Mouse (Mus musculus) hindlimb bud, embryonic 11.5 days (tissue): Measurements from ENCODE around the gene Rab11a.
A peak's percentile ranks its signal among the peaks of the same experiment; 100 is the strongest.

Source experiments
- DNase-seq: peaks from one replicate; pipeline ENCODE4 v3.0.0-alpha.2; 2012; ENCODE audit warnings: low read depth, low spot score; ENCODE audit errors: extremely low spot score

Rab11a gene

DNA sequence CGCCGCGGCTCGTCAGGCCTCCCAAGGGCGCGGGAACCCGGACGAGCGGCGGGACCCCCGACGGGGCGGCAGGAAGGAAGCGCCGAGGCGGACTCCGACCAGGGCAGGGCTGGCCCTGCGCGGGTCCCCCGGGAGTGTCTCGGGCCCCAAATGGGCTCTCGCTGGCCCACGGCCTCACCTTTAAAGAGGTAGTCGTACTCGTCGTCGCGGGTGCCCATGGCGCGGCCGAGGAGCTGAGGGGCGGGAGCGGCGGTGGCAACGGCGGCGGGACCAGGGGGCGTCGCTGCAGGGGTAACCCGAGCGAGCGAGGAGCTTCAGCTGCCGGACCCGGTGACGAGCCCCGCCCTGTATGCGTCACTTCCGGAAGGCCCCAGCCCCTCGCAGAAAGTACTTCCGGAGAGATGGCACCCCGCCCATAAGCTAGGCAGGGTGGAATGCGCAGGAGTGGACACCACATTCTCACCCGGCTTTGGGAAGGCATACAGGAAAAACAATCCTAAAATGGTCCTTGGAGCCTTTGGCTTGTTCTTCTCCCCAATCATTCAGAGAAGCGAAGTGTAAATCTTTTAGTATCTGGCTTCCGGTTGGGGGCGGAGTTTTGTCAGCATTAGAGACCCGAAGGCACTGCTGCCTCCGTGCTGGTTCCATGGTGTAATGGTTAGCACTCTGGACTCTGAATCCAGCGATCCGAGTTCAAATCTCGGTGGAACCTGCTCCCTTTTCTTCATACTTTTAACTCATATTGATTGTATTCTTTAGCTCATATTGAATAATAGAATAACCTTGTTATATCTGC, at the start of gene Rab11a:
Gene Rab11a, minus strand, starts transcription at position 353 of the 796 bp plus-strand sequence.
- peak; percentile 90 for DNase-seq

DNA sequence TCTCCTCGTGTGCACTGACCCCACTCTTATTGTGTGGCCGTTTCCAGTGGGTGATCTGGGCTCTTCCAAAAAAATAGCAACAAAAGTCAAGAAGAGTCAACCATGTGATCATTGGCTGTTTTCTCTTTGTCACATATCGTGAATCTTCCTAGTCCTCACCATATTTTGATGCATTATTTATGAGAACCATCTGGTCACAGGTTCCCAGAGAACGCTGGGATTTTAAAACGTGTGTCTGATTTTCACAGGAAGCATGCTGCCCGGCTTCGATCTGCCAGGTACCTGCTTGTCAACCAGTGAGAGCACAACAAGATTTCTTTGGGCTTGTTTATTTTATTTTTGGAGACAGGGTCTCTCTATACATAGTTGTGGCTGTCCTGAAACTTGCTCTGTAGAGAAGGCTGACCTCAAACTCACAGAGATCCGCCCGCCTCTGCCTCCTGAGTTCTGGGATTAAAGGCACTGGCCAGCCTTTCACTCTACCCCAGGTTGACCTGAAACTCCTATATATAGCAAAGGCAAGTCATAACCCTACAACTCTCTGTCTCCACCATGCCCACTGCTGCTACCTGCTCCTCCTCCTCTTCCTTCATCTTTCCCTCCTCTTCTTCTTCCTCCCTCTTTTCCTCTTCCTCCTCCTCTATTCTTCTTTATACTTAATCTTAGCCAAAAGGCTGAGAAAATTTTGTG, 48.8 kb upstream of the Rab11a start:
- no peak for DNase-seq

DNA sequence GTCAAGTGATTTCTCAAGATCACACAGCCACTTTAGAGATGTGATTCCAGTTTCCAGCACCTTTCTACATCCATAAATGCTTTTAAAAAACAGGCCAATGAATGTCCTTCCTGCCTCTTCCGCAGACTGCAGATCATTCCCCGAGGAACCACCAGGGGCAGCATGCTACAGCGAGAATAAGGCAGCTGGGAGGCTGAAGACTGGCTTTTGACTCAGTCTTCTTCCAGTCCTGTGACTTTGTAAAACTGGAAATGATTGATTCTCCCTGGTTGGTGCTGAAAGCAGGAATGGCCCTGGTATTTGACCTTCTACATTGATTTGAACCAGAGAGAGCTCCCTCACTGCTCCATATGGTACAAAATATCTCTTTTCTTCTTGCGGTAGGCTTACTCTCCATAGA, 47.3 kb upstream of the Rab11a start:
- DNase-seq = peak; percentile 46

DNA sequence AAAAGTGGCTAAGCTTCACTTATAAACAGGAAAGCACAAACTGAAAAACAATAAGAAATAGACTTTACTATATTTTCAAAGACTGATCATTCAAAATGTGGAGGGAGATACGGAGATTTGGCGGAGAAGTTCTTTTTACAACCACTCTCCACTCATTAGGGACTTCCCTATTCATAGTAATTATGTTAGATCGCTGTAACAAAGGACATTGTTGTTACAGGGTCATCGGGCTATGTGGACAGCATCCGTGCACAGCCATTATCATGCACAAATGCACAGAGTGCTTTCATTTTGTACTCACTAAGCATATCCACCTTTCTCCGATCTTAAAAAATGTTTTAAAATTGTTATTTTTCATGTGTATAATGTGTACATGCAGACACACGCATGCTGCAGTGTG, 46.0 kb upstream of the Rab11a start:
- no peak for DNase-seq

DNA sequence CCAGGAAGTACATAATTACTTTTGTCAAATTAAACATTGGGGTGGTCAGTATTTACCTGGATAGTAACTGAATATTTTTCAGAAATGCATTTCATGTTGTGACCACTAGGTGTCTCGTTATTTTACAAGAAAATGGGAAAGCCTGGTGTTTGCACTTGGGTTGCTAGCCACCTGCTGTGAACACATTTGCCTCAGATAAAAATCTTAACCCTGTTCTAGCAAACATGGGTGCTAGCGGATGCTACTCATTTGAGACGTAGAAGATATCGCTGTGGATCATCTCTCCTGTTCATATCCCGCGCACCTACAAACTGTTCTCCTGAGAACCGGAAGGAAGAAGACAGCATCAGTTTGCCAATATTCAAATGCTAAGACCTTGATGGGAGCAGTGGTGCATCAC, 42.1 kb upstream of the Rab11a start:
- DNase-seq = peak; percentile 30

DNA sequence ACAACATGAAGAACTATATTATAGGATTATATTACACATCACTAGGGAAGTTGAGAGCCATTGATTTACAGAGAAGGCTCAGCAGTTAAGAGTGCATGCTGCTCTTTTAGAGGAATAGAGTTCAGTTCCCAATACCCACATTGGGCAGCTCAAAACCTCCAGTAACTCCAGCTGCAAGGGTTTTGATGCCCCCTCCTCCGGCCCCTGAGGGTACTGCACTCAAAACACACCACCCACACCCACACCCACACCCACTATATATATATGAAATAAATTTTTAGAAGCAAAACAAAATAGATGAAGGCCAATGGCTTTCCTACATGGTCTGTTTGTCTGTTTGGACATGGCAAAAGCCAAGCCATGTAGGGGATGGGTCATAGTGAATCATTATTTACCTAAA, 40.6 kb upstream of the Rab11a start:
- DNase-seq = no peak

DNA sequence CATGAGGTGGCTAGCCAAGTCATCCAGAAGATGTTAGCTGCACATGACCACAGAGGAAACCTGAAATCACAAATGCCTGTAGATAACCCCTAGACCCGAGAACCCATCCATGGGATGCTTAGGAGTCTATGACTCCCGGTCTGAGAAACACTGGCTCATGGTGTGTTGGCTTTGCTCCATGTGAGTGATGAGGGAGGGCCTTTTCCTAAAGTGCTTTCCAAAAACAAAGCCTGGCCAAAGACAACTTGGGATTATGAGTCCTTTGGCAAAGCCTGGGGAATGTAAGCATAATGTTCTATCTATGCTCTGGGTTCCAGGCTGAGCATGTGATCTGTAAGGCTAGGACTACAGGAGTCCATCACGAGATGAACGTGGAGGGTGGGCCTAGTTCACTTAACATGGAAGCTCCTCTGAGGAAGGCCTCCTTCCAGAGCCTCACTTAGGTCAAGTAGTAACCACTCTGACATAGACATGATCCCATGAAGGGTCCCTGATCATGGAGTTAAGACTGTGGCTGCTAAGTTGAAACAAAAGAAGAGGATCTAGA, 40.0 kb upstream of the Rab11a start:
- DNase-seq = no peak

DNA sequence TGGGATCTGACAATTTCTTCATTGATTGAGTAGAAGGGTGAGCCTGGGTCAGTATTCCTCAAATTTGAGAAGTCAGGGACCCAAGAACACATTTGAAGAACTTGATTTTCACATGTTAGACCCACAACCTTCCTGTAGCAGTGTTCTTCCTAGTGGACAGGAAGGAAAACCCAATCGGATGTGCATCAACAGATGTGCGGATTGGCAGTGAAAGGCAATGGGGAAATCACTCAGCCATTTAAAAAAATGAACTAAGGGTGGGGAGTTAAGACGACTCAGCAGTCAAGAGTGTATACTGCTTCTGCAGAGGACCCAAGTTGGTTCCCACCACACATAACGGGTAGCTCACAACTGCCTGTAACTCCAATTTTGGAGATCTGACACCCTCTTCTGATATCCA, 37.9 kb upstream of the Rab11a start:
- no peak for DNase-seq

DNA sequence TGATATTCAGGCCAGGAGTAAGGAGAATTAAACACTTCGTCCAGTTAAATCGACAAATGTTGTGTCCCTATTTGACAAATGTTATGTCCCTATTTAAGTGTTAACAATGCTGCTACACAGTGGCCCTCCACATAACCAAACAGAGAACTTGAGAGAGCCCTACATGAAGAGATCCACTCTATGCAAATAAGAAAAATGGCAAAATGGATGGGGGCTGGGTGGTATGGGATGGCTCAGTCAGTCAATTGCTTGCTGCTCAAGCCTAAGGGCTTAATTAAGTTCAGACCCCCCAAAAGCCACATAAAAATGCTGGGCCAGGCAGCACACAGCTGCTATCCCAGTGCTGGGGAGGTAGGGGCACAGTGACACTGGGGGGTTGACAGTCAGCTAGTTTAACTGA, 37.3 kb upstream of the Rab11a start:
- DNase-seq = no peak

DNA sequence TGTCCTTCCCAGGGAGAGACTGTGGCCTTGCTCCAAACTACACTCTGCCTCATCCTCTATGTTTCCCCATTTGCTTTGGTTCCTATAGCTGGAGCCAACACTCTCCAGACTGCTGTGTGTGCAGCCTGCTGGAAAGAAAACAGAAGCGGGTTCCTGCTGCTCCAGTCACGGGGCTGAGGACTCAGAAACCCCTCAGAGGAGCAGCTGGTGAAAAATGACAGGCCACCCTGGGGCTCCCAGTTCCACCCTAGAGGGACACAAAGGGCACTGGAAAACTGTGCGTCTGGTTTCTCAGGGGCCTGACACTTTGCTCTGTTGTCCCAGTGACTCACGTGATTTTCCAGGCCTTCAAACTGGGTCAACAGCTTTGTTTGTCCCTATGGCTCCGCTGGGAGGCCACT, 36.9 kb upstream of the Rab11a start:
- no peak for DNase-seq

DNA sequence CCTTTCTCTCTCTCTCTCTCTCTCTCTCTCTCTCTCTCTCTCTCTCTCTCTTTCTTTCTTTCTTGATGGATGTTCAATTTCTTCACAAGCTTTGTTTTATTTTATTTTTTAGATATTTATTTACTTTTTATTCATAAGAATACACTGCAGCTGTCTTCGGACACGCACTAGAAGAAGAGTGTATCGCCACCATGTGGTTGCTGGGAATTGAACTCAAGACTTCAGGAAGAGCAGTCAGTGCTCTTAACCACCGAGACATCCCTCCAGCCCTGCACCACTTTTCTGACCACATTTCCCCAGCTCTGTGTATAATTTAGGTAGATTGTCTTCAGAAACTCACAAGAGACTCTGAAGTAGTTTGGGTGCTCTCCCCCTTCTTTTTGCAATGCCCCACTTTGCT, 36.4 kb upstream of the Rab11a start:
- DNase-seq = no peak

DNA sequence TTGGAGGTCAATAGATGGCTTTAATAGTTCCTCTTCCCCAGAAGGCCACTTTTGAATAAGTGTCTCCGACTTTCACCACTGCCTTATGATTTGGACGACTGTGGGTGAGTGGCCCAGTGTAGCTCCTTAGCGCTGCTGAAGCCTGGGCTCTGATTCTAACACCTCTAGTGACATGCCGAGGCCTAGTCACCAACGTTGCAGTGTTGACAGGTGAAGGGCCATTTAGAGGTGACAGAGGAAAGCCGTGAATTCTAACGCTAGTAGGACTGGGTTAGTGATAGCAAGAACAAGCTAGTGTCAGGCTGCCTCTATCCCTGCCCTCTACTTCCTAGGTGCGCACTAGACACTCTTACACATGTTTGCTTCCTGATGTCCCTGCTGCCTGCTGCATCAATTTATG, 35.7 kb upstream of the Rab11a start:
- DNase-seq = no peak

DNA sequence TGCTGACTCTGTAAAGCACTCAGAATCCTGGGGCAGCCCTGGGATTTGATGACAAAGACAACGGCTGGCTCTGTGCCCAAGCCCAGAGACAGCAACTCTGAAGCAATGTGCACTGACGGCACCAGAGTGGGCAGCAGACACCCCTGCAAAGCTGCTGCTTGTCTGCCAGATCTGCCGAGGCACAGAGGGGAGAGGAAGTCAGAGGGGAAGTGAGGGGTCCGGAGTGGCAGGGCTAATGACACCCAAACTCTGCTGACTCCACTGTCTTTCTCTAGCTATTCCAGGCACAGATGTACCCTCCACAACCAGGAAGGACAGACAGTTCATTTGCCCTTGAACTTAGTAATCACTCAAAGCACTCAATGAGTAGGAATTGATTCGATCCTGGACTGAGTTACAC, 33.7 kb upstream of the Rab11a start:
- no peak for DNase-seq

DNA sequence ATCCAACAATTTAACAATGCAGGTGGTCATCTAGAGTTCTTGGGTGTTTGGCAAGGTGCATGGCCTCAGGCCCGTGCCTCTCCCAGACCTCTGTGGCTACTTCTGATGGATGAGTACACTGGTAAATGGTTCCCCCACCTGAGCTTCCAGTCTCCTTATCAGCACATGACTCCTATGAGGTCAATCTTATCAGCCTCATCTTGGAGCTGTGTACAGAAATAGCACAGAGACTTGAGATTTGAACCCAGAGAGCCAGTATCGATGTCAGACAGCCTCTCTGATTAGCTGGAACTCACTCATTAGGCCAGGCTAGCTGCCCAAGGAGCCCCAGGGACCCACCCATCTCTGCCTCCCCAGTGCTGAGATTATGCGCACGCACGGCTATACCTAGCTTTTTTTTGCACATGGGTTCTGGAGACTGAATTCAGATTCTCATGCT, 32.9 kb upstream of the Rab11a start:
- no peak for DNase-seq

DNA sequence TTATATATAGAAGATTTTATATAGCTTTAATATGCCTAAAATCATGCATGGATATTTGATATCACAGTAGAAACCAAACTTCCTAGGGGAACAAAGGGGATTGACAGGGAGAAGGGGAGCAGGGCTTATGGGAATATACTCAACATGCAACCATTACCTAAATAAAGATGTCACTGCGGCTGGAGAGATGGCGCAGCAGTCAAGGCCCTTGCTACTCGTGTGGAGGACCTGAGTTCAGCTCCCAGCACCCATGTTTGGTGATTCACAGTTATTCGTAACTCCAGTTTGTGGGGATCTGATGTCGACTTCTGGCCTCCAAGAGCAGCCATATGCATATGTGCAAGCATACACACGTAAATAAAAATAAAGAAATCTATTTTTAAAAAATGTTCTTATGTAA, 32.4 kb upstream of the Rab11a start:
- DNase-seq = no peak

DNA sequence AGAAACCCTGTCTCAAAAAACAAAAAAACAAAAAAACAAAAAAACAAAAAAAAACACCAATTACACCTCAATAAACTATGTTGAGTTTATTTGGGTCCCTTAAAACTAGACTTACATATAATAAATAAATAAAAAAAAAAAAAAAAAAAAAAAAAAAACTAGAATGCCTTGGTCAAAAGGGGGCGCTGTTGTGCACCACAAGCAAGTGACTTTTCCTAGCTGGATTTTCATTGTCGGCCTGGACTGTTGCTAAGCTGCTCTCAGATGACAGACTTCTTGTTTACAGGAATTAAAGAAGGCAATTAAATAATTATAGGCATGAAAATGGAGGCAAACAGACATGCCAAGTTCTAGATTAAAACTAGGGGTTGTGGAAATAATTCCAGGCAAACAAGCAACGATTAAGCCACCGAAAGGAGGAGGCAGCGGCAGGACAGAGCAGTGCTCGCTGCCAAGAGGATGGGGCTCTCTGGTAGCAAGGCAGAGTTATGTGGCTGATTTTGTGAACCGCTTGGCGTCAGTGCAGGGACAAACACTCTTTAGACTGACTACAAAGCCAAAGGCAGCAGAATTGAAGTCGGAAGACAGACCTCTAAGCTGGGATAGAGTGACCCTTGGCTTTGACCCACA, 31.6 kb upstream of the Rab11a start:
- DNase-seq = no peak

DNA sequence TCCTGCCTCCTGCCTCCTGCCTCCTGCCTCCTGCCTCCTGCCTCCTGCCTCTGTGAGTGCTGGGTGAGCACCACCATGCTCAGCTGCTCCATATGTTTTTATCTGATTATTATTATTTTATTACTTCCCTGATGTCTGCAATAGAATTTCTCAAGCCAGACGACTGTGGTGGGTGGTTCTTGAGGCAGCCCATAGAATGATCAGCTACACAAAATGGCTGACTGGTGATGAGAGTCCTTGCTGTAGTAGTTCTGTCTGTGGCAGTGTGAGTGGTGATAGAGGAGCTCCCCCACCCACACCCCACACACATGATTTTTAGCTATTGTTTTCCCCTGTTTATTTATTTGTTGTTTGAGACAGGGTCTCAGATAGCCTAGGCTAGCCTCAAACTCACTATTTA, 30.2 kb upstream of the Rab11a start:
- no peak for DNase-seq

DNA sequence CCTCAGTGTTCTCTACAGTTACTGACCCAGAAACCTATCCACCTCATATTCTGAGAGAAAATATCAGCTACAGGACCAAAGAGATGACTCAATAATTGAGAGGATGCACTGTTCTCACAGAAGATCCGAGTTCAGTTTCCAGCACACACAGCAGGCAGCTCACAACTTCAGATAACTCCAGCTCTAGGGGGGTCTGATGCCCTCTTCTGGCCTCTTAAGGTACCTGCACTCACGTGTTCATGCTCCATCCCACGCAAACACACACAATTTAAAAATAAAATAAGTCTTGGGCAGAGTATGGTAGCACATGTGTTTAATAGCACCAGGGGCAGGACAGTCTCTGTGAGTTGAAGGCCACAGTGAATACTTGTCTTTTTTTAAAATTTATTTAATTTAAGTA, 28.6 kb upstream of the Rab11a start:
- no peak for DNase-seq

DNA sequence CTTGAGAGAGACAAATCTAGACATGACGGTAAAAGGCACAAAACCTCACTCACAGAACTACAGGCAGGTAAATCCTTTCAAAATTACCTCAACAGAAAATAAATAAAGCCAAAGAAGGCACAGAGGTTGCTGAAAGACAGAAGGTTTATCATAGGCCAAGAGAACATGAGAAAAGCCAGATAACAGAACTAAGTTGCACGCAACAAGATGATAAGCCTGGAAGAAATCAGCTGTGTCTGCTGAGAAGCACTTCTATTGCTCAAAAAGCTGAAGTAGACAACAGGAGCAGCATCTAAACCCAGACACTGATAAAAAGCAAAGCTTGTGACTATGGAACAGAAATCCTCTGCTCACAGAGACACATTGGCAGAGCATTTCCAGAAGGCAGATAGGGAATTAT, 27.3 kb upstream of the Rab11a start:
- no peak for DNase-seq

DNA sequence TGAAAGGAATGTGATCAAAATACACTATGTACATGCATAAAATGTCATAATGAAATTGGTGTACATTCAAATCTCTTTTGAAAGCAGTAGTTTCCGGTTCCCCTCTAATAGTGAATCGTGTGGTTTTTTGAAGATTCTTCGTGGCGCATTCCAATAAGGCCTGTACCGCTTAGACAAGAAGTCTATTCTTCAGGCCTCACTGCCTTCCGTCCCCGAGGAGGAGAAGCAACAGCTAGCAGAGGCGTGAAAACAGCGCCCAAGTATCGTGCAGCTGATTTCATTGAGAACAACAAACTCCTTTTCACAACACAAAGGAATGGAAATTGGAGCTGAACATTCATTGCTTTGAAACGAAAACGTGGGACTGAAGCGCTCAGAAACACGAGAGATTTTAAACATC, 20.5 kb upstream of the Rab11a start:
- DNase-seq = no peak

DNA sequence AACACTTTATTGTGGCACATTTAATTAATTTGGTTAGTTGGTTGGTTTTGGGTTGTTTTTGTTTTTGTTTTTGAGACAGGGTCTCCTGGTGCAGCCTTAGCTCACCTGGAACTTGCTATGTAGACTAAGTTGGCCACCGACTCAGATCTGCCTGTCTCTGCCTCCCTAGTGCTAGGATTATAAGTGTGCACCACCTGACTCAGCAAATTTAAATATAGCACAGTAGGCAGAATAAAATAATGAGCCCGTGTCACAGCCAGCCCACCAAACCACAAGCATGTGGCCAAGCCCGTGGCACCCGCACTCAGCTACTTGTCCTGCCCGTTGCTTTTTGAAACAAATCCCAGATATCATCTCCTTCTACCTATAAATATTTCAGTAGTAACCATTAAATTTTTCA, 15.0 kb upstream of the Rab11a start:
- no peak for DNase-seq

DNA sequence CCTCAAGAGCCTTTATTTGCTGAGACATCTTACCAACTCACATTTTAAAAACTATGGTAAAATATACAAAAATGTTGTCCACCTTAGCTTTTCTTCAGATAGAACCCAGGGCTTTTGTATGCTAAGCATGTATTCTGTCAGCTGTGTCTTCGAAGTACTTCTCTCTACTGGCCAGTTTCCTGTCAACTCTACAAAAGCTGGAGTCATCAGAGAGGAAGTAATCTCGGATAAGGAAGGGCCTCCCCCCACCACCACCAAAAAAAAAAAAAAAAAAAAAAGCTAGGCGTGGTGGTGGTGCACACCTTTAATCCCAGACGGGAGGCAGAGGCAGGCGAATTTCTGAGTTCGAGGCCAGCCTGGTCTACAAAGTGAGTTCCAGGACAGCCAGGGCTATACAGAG, 11.8 kb upstream of the Rab11a start:
- DNase-seq = no peak
